Mouse (Mus musculus): Measurements from ENCODE around the gene Suox. TPM values are rescaled to one million over a fixed set of nuclear protein-coding genes. Genes with fewer than 3 reads are reported as not detected.

Gene Suox
- polyA plus RNA-seq, 1 experiment from 2014 or later, result 9.8 TPM

DNA sequence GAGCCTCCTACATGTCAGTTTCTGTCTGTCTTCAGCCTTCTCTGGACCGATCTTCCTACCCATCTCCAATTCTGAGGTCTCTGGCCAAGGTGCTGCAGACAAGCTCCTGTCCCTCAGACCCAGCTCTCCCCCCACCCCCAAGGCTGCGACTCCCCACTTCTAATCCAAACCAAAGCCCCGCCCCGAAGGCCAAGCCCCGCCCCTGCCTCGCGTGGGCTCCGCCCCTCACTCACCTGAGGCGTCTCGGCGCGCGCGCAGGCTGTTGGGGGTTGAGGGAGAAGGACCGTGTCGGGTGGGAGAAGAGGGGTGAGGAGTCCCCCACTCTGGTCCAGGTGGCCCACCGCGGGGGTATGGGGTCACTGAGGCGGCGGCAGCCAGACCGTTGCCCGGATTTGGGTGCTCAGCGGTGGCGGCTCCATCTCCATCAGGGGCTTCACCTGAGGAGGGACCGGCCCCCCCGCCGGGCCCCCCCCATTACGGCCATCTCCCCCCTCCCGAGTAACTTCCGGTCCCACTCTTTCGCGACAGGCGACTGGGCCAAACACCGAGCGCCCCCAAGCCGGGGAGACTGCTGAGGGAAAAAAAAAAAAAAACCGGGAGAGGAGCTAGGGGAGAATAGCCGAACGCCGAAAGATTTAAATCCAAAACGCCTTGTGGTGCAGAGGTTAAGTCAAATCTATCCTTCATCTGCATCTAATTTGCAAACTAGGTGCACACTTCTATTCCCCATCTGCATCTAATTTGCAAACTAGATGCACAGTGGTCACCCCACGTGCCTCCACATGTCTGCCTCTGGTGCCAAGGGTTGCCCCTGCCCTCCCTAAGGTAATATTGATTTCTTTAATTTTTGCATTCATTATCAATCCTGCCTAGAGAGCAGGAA, 4.8 kb downstream of the Suox start:
- peak overlapping the region; percentile 75 for H3K9ac ChIP-seq (ENCODE audit: low read length)
- peak overlapping the region; percentile 60 for H3K4me3 ChIP-seq (ENCODE audit: low read depth, low read length)
- no peaks in the 10 kb centered on the region for H3K9me3 ChIP-seq (replicated peaks; ENCODE audit: control insufficient read depth, low read length)
- H3K36me3 ChIP-seq (ENCODE audit: control insufficient read depth, insufficient read depth, low read length), result no peaks in the 10 kb centered on the region; the same call in 1 of the 2 replicates
- DNase-seq (ENCODE audit: low spot score), result peak; percentile 75
- no peak overlapping the region; the same call in 1 of the 2 replicates for H3K27ac ChIP-seq (ENCODE audit: low read depth, low read length)
- ATAC-seq, result peak; percentile 65
- H3K27me3 ChIP-seq (replicated peaks; ENCODE audit: control insufficient read depth, insufficient read depth, low read length), result no peaks in the 10 kb centered on the region
- under 1% methylated on average over 42 of the region's 42 CpGs for WGBS
- peak overlapping the region; percentile 68 for H3K4me2 ChIP-seq (ENCODE audit: low read length)
- 0 out of 2 replicates have a peak, but pooled peaks cover 6% of the 10 kb centered on the region for H3K4me1 ChIP-seq (ENCODE audit: control insufficient read depth, insufficient read depth, low read length)

DNA sequence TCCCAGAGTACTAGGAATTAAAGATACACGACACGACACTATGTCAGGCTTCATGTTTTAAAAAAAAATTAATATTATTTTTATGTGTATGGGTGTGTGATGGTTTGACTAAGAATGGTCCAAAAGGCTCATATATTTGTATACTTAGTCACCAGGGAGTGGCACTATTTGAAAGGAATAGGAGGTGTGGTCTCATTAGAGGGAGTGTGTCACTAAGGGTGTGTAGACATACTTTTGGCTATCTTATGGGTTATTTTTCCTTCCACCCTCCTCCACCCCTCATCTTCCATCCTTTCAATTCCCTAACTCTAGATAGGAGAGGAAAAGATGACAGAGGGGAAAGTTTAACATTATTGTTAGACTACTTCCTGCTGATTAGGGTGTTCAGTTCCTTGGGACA, 8.1 kb downstream of the Suox start:
- ATAC-seq, result no peak
- WGBS, result 93% methylated on average over 2 of the region's 2 CpGs
- H3K9ac ChIP-seq (ENCODE audit: low read length), result no peak overlapping the region
- H3K4me1 ChIP-seq (ENCODE audit: control insufficient read depth, insufficient read depth, low read length), result 0 out of 2 replicates have a peak, but pooled peaks cover 6% of the 10 kb centered on the region
- no peaks in the 10 kb centered on the region for H3K36me3 ChIP-seq (ENCODE audit: control insufficient read depth, insufficient read depth, low read length)
- no peaks in the 10 kb centered on the region for H3K9me3 ChIP-seq (replicated peaks; ENCODE audit: control insufficient read depth, low read length)
- no peak overlapping the region for H3K27ac ChIP-seq (ENCODE audit: low read depth, low read length)
- DNase-seq (ENCODE audit: low spot score), result no peak
- H3K4me2 ChIP-seq (ENCODE audit: low read length), result no peak overlapping the region
- H3K4me3 ChIP-seq (ENCODE audit: low read depth, low read length), result no peak overlapping the region
- H3K27me3 ChIP-seq (replicated peaks; ENCODE audit: control insufficient read depth, insufficient read depth, low read length), result no peaks in the 10 kb centered on the region

DNA sequence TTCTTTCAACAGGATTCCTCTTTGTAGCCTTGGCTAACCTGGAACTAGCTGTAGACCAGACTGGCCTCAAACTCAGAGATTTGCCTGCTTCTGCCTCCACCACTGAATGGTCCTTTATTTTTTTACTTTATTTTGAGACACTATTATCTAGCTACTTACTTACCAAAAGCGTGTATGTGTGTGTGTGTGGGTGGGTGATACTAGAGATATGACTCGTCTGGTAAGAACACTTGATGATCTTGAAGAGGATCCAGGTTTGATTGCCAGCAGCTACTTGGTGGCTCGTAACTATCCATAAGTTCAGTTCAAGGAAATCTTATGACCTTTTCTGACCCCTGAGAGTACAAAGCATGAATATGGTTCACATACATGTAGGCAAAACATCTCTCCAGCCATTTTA, 8.6 kb downstream of the Suox start:
- Histone ChIP-seq H3K9me3 (replicated peaks; ENCODE audit: control insufficient read depth, low read length) (no peaks in the 10 kb centered on the region), H3K27ac (ENCODE audit: low read depth, low read length) (no peak overlapping the region), H3K4me3 (ENCODE audit: low read depth, low read length) (no peak overlapping the region), H3K9ac (ENCODE audit: low read length) (no peak overlapping the region), H3K27me3 (replicated peaks; ENCODE audit: control insufficient read depth, insufficient read depth, low read length) (no peaks in the 10 kb centered on the region), H3K4me2 (ENCODE audit: low read length) (no peak overlapping the region), H3K4me1 (ENCODE audit: control insufficient read depth, insufficient read depth, low read length) (0 out of 2 replicates have a peak, but pooled peaks cover 6% of the 10 kb centered on the region), H3K36me3 (ENCODE audit: control insufficient read depth, insufficient read depth, low read length) (no peaks in the 10 kb centered on the region)
- ATAC-seq (no peak), DNase-seq (ENCODE audit: low spot score) (no peak)
- 86% methylated on average over 3 of the region's 3 CpGs for WGBS

DNA sequence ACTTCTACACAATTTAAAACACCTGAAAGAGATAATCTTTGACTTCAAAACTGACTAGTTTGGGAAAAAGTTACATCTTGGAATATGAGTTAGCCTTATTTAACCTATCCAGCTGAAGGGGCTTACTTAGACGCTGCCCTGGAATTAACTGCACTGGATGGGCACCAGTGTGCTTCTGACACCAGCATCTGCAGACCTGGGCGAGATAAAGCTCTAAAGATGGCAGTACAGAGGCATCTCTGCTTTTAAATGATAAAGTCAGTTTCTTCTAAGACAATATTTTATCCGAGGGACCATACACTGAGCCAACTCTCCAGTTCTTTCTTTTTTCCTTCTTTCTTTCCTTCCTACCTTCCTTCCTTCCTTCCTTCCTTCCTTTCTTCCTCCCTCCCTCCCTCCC, 9.1 kb downstream of the Suox start:
- H3K4me1 ChIP-seq (ENCODE audit: control insufficient read depth, insufficient read depth, low read length), result 0 out of 2 replicates have a peak, but pooled peaks cover 6% of the 10 kb centered on the region
- no peaks in the 10 kb centered on the region for H3K9me3 ChIP-seq (replicated peaks; ENCODE audit: control insufficient read depth, low read length)
- no peak for ATAC-seq
- no peaks in the 10 kb centered on the region for H3K27me3 ChIP-seq (replicated peaks; ENCODE audit: control insufficient read depth, insufficient read depth, low read length)
- no peak overlapping the region for H3K9ac ChIP-seq (ENCODE audit: low read length)
- no peak overlapping the region for H3K27ac ChIP-seq (ENCODE audit: low read depth, low read length)
- no peaks in the 10 kb centered on the region for H3K36me3 ChIP-seq (ENCODE audit: control insufficient read depth, insufficient read depth, low read length)
- DNase-seq (ENCODE audit: low spot score), result no peak
- no peak overlapping the region for H3K4me3 ChIP-seq (ENCODE audit: low read depth, low read length)
- WGBS, result 72% methylated on average over 3 of the region's 3 CpGs
- no peak overlapping the region for H3K4me2 ChIP-seq (ENCODE audit: low read length)

DNA sequence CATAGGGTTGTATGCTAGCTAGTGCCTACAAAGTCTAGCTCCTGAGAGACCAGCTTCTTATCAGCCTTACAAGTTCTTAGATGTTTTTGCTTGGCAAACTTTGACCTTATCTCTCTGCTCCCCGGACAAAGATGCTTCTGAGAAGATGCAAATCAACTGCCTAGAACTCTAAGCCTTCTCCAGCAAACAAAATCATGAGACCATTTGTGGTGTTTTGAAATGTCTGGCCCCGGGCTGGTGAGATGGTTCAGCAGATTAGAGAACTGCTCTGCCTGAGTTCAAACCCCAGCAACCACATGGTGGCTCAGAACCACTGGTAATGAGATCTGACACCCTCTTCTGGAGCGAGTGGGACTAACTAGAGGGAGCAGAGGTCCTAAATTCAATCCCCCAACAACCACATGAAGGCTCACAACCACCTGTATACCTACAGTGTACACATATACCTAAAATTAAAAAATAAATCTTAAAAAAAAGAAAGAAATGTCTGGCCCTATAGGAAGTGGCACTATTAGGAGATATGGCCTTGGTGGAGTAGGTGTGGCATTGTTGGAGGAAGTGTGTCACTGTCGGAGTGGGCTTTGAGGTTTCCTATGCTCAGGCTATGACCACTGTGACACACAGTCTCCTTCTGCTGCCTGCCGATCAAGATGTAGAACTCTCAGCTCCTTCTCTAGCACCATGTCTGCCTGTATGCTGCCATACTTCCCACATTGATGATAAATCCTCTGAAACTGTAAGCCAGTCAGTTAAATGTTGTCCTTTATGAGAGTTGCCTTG, 10.2 kb downstream of the Suox start:
- no peak overlapping the region for H3K4me3 ChIP-seq (ENCODE audit: low read depth, low read length)
- DNase-seq (ENCODE audit: low spot score) (no peak), ATAC-seq (no peak)
- H3K27ac ChIP-seq (ENCODE audit: low read depth, low read length), result no peak overlapping the region
- H3K4me1 ChIP-seq (ENCODE audit: control insufficient read depth, insufficient read depth, low read length), result 0 out of 2 replicates have a peak, but pooled peaks cover 4% of the 10 kb centered on the region
- 75% methylated on average over 5 of the region's 5 CpGs for WGBS
- no peaks in the 10 kb centered on the region for H3K27me3 ChIP-seq (replicated peaks; ENCODE audit: control insufficient read depth, insufficient read depth, low read length)
- H3K36me3 ChIP-seq (ENCODE audit: control insufficient read depth, insufficient read depth, low read length), result no peaks in the 10 kb centered on the region
- no peak overlapping the region for H3K9ac ChIP-seq (ENCODE audit: low read length)
- no peaks in the 10 kb centered on the region for H3K9me3 ChIP-seq (replicated peaks; ENCODE audit: control insufficient read depth, low read length)
- no peak overlapping the region for H3K4me2 ChIP-seq (ENCODE audit: low read length)

DNA sequence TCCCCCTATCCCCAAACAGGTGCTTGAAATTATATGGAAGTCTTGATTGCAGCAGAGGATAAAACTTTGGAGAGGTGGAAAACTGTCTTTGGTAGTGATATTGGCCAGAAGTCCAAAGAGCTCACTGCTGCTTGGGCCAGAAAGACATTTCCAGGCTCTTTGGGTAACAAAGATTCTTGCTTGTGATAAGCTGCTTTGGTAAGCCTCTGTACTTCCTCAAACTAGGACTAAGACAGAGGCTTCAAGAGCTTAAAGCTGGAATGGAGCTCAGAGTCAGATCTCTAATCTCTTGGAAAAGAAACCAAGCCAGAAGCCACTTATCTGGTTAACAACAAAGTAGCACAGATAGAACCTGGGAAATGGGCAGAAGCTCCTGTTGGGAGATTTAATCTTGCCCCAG, 11.4 kb downstream of the Suox start:
- Histone ChIP-seq H3K4me1 (ENCODE audit: control insufficient read depth, insufficient read depth, low read length) (no peaks in the 10 kb centered on the region), H3K27me3 (replicated peaks; ENCODE audit: control insufficient read depth, insufficient read depth, low read length) (no peaks in the 10 kb centered on the region), H3K9me3 (replicated peaks; ENCODE audit: control insufficient read depth, low read length) (no peaks in the 10 kb centered on the region), H3K4me3 (ENCODE audit: low read depth, low read length) (no peak overlapping the region), H3K27ac (ENCODE audit: low read depth, low read length) (no peak overlapping the region), H3K4me2 (ENCODE audit: low read length) (no peak overlapping the region), H3K36me3 (ENCODE audit: control insufficient read depth, insufficient read depth, low read length) (no peaks in the 10 kb centered on the region), H3K9ac (ENCODE audit: low read length) (no peak overlapping the region)
- ATAC-seq, result no peak
- DNase-seq (ENCODE audit: low spot score), result no peak

DNA sequence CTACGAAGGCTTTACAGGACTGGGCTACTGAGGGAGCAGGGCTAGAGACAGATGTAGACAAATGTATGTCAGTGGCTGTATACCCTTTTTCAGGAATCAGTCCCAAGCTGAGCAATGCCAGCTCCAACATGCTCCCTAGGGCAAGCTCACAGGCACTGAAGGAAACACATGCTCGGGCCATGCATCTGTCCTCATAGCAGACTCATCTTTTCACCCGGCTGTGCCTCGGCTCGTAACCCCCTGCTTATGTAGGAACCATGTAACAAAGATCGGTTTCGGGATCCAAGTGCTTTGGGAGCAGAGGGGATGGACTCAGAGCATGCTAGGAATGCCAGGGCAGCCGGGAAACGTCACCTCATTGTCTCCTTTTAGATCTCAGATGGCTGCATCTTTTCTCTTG, 14.4 kb downstream of the Suox start:
- no peak overlapping the region for H3K4me2 ChIP-seq (ENCODE audit: low read length)
- no peak overlapping the region for H3K4me3 ChIP-seq (ENCODE audit: low read depth, low read length)
- H3K9ac ChIP-seq (ENCODE audit: low read length), result no peak overlapping the region
- H3K4me1 ChIP-seq (ENCODE audit: control insufficient read depth, insufficient read depth, low read length), result no peaks in the 10 kb centered on the region
- no peaks in the 10 kb centered on the region for H3K27me3 ChIP-seq (replicated peaks; ENCODE audit: control insufficient read depth, insufficient read depth, low read length)
- no peaks in the 10 kb centered on the region for H3K36me3 ChIP-seq (ENCODE audit: control insufficient read depth, insufficient read depth, low read length)
- H3K9me3 ChIP-seq (replicated peaks; ENCODE audit: control insufficient read depth, low read length), result no peaks in the 10 kb centered on the region
- 67% methylated on average over 9 of the region's 9 CpGs for WGBS
- DNase-seq (ENCODE audit: low spot score), result no peak
- H3K27ac ChIP-seq (ENCODE audit: low read depth, low read length), result no peak overlapping the region
- ATAC-seq, result no peak

DNA sequence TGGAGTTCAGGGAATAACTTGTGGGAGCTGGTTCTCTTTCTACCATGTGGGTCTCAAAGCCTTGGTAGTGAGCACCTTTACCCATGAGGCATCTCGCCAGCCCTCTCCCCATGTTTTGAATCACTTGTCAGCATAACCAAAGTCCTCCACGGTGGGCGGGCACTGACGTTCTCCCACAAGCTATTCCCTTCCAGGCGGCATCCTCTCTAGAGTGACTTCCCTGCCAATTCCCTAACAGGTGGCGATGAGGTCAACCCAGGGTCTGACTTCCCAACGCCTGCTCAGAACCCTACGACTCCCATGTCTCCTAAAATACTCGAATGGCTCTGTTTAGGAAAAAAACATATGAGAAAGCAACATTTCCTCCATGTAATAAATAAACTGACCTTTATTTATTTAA, 16.0 kb downstream of the Suox start:
- DNase-seq (ENCODE audit: low spot score) (no peak), ATAC-seq (no peak)
- no peak overlapping the region for H3K4me3 ChIP-seq (ENCODE audit: low read depth, low read length)
- WGBS, result 59% methylated on average over 9 of the region's 9 CpGs
- H3K36me3 ChIP-seq (ENCODE audit: control insufficient read depth, insufficient read depth, low read length), result no peaks in the 10 kb centered on the region
- no peaks in the 10 kb centered on the region for H3K4me1 ChIP-seq (ENCODE audit: control insufficient read depth, insufficient read depth, low read length)
- H3K9me3 ChIP-seq (replicated peaks; ENCODE audit: control insufficient read depth, low read length), result no peaks in the 10 kb centered on the region
- H3K4me2 ChIP-seq (ENCODE audit: low read length), result no peak overlapping the region
- H3K9ac ChIP-seq (ENCODE audit: low read length), result no peak overlapping the region
- no peak overlapping the region for H3K27ac ChIP-seq (ENCODE audit: low read depth, low read length)
- H3K27me3 ChIP-seq (replicated peaks; ENCODE audit: control insufficient read depth, insufficient read depth, low read length), result no peaks in the 10 kb centered on the region

DNA sequence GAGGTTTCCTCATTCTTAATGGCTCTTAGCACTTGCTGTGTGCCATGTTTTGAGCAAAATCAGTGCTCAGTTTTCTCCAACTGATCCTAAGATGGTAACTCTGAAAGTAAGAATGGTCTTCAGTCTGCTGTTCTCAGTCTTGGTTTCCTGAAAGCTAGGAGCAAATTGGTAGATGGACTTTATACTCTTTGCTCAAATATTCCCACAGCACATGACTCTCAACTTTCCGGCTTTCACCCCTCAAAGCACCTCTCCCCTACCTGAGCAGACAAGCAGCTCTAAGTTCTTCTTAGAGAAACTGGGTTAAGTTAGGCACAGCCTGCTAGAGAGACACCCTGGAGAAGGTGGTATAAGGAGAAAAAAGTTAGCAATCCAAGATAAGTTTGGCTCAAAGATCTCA, 17.1 kb downstream of the Suox start:
- no peak for ATAC-seq
- no peak overlapping the region for H3K27ac ChIP-seq (ENCODE audit: low read depth, low read length)

More for the DNA sequence above, 17.1 kb downstream of the Suox start:
- Histone ChIP-seq H3K9me3 (replicated peaks; ENCODE audit: control insufficient read depth, low read length) (no peaks in the 10 kb centered on the region), H3K4me2 (ENCODE audit: low read length) (no peak overlapping the region), H3K36me3 (ENCODE audit: control insufficient read depth, insufficient read depth, low read length) (no peaks in the 10 kb centered on the region), H3K27me3 (replicated peaks; ENCODE audit: control insufficient read depth, insufficient read depth, low read length) (no peaks in the 10 kb centered on the region), H3K4me3 (ENCODE audit: low read depth, low read length) (no peak overlapping the region), H3K4me1 (ENCODE audit: control insufficient read depth, insufficient read depth, low read length) (no peaks in the 10 kb centered on the region), H3K9ac (ENCODE audit: low read length) (no peak overlapping the region)
- WGBS, result 96% methylated on average over 1 of the region's 1 CpGs
- DNase-seq (ENCODE audit: low spot score), result no peak
